Mouse (Mus musculus) testis, adult 2 months (tissue): ENCODE data around the gene Cdk1.

Source experiments
- CTCF ChIP-seq: fragments of 200-500 bp; IDR thresholded peaks from 2 replicates; pipeline ENCODE4 v1.5.1; 2012; ENCODE audit warnings: low read depth, mild to moderate bottlenecking, inconsistent platforms, low read length, moderate library complexity; ENCODE audit not compliant: control insufficient read depth, insufficient read depth, insufficient replicate concordance
- POLR2A ChIP-seq: fragments of 200-500 bp; IDR thresholded peaks from 2 replicates; pipeline ENCODE4 v1.6.1; 2012; ENCODE audit warnings: low read depth, mild to moderate bottlenecking, inconsistent platforms, low read length, moderate library complexity; ENCODE audit not compliant: control insufficient read depth

DNA sequence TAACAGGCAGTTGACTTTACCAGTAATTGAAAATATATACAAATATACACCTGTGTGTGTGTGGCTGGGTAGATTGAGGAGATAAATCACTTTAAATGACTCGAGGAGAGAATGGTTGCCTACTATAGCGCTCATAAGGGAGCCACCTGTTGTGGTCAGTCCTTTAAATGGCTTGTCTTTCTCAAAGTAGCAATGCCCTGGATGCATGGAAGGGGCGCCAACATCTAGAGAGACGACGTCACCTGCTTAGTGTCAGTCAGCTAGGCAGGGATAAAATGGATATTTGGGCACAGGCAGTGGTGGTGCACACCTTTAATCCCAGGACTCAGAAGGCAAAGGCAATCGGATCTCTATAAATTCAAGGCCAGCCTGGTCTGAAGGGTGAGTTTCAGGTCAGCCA, 16.6 kb upstream of the Cdk1 start:
- TF ChIP-seq POLR2A = no peak
- no peak for TF ChIP-seq CTCF
